Mouse (Mus musculus) hindbrain, embryonic 15.5 days (tissue): Measurements from ENCODE around the gene Gm8126. TPM values are rescaled to one million over a fixed set of nuclear protein-coding genes. Genes with fewer than 3 reads are reported as not detected.
"Not testable (repeated sequence)": the region's sequence is repeated elsewhere in the genome, so short reads cannot be mapped to it uniquely, and the experiment has no call there.

Source experiments
- ATAC-seq: fragments of 200-750 bp; cut with Nextera tagmentation; 2 replicates; pipeline ENCODE4 v1.8.0; 2017; ENCODE audit warnings: low read depth, moderate number of reproducible peaks, moderate TSS enrichment; ENCODE audit not compliant: low FRiP score
- H3K27ac ChIP-seq: fragments of 300-500 bp; sonication (generic); replicated peaks from 2 replicates; pipeline ENCODE4 v1.5.1; 2015; ENCODE audit warnings: mild to moderate bottlenecking, inconsistent platforms
- H3K27me3 ChIP-seq: fragments of 300-500 bp; sonication (generic); 2 replicates; pipeline ENCODE4 v1.6.1; 2015; ENCODE audit warnings: control low read depth, inconsistent platforms
- H3K36me3 ChIP-seq: fragments of 300-500 bp; sonication (generic); 2 replicates; pipeline ENCODE4 v1.6.1; 2015; ENCODE audit warnings: control low read depth, inconsistent platforms
- H3K4me1 ChIP-seq: fragments of 300-500 bp; sonication (generic); replicated peaks from 2 replicates; pipeline ENCODE4 v1.6.1; 2015; ENCODE audit warnings: control low read depth, inconsistent platforms
- H3K4me2 ChIP-seq: fragments of 300-500 bp; sonication (generic); 2 replicates; pipeline ENCODE4 v1.6.1; 2015; ENCODE audit warnings: moderate library complexity, mild to moderate bottlenecking, inconsistent platforms
- H3K4me3 ChIP-seq: fragments of 300-500 bp; sonication (generic); 2 replicates; pipeline ENCODE4 v1.5.1; 2015; ENCODE audit warnings: mild to moderate bottlenecking, inconsistent platforms
- H3K9ac ChIP-seq: fragments of 300-500 bp; sonication (generic); 2 replicates; pipeline ENCODE4 v1.6.1; 2015; ENCODE audit warnings: inconsistent platforms
- H3K9me3 ChIP-seq: fragments of 300-500 bp; sonication (generic); 2 replicates; pipeline ENCODE4 v1.6.1; 2016; ENCODE audit warnings: control low read depth, inconsistent platforms
- WGBS: fragments of 180-500 bp; shearing (Covaris S2); methylation state at CpG from one replicate; pipeline ENCODE4 v1.1.7; 2015; 5-methylcytosine and 5-hydroxymethylcytosine counted together
- polyA plus RNA-seq: library from polyadenylated mRNA; unstranded; fragments of >200 nt; fragmentation: Nextera tagmentation; extraction: Ambion mirVana; gene quantifications from 2 replicates; pipeline ENCODE4 v1.2.1, GENCODE M21; 2015

The Gm8126 gene
- not detected in 2 replicates for polyA plus RNA-seq

DNA sequence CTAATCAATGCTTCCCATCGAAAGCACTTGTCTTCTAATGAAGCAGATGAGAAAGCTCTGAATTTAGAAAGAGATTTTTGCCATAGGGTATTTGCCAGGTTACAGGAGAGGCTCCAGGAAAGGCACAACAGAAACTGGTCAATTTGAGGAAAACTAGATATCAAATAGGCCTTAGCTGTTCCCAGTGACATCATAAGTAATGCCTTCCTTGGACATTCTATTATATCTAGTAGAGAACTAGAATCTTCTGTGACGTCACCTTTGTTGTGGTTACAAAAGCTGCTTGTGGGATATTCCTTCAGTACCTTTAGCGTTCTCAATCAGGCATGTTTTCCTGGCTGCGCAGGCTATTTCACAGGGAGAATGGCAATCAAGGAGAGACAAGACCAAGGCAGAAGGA is at the start of gene Gm8126:
TSS of gene Gm8126 (plus strand) at position 301 of the 400 bp plus-strand sequence.
- H3K4me2 ChIP-seq, result not testable (repeated sequence)
- 87% methylated on average over 2 of the region's 4 CpGs for WGBS

DNA sequence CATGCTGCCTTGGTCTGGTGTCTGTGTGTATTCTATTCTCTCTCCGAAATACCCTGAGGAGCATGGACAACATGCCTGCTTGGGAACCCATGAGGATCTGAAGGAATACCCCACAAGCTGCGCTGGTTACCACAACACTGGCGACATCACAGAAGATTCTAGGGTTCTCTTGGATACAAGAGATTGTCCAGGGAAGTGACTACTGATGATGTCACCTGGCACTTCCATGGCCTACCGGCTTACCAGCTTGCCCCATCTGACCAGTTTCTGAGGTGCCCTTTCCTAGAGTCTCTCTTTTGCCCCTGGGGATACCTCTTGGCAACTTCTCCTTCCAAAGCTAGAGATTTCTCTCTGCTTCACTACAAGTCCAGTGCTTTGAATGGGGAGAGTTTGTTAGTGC is 23.2 kb upstream of the Gm8126 start, which contains the start of gene Gm8122:
TSS of gene Gm8122 (minus strand) at position 101 of the 400 bp plus-strand sequence.
- not testable (repeated sequence) for H3K4me3 ChIP-seq, H3K36me3 ChIP-seq, H3K27me3 ChIP-seq, ATAC-seq, H3K9ac ChIP-seq, H3K4me2 ChIP-seq, H3K4me1 ChIP-seq, H3K9me3 ChIP-seq, H3K27ac ChIP-seq
- 95% methylated on average over 4 of the region's 4 CpGs for WGBS

More for the DNA sequence above, at the start of gene Gm8126:
- H3K9me3 ChIP-seq, ATAC-seq, H3K36me3 ChIP-seq, H3K4me3 ChIP-seq, H3K27me3 ChIP-seq, H3K27ac ChIP-seq, H3K4me1 ChIP-seq, H3K9ac ChIP-seq: not testable (repeated sequence)

DNA sequence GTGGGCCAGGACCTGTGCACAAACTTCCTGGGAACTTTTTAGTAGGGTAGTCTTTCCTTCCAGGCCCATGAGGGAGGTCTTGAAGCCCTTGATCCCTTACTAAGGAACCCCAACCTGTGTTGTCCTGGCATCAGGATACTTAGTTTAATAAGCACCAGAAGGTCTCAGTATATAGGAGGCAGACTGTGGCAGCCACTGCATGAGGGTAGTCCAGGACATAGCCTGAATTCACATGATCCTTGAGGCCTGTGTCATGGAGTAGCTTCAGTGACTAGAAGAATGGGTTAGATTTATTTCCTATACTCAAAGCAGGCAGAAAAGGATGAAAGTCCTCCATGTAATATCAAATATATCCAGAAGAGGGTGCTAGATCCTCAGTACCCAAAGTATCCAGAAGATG is 20.7 kb upstream of the Gm8126 start:
- H3K4me3 ChIP-seq, H3K27ac ChIP-seq, H3K36me3 ChIP-seq, H3K9ac ChIP-seq, H3K27me3 ChIP-seq, H3K9me3 ChIP-seq, H3K4me2 ChIP-seq, ATAC-seq, H3K4me1 ChIP-seq: not testable (repeated sequence)

DNA sequence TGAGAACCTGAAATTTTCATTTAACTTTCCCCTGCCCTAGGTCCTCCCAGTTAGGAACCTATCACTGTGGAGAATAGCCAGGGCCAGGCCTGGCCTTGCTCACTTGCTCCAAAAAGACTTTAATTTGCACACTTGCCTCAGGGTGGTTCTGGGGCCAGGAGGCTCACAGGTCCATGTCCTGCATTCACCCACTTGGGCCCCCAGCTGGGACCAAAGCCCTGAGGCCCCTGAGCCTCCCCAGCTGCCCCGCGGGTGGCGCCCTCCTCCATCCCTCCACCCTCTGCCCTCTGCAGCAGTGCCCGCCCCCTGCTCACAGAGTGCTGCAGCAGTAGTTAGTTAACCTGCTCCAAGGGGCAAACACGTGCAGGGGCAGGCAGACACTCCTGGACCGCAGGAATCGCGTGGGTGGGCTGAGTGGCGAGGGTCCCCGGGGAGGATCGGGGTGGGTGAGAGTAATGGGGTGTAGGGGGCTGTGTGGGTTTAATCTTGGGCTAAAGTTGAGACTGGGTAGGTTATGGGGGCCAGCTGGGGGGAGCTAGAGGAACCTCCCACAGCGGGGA is 8.8 kb upstream of the Gm8126 start:
- WGBS, result 23% methylated on average over 10 of the region's 12 CpGs
- H3K4me1 ChIP-seq, H3K4me2 ChIP-seq, H3K27ac ChIP-seq, ATAC-seq, H3K27me3 ChIP-seq, H3K9ac ChIP-seq, H3K4me3 ChIP-seq, H3K36me3 ChIP-seq, H3K9me3 ChIP-seq: not testable (repeated sequence)

DNA sequence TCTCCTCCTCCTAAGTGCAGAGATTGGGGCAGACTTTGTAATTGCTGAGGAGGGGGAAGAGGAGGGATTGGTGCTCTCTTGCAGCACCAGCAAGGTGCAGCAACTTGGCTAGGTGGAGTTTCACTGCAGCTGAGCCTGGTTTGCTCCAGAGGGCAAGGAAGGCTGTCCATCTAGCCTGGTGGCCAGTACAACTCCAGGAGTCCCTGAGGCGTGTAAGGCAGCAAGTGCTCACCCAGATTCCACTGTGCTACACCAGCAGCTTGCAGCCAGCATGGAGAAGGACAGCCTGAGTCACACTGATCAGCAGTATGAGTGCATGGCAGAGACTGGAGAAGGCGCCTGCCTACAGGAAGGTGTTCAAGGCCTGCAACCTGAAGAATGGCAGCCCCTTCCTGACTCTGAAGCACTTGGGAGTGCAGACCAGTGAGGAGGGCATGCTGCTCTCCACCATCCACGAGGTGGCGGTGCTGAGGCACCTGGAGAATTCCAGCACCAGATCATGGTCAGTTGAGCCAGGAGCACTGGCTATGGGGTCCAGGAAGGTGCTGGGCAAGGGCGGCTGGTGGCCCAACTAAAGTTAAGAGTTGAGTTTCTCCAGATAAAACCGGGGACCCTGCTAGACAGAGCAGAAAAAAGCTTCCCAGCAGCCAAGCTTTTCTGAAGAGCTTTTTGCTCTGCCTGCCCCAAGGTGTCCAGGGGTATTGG is 7.7 kb upstream of the Gm8126 start:
- not testable (repeated sequence) for H3K4me3 ChIP-seq, H3K9me3 ChIP-seq, ATAC-seq, H3K27me3 ChIP-seq, H3K4me1 ChIP-seq, H3K36me3 ChIP-seq, H3K9ac ChIP-seq, H3K27ac ChIP-seq, H3K4me2 ChIP-seq
- 27% methylated on average over 5 of the region's 6 CpGs for WGBS

DNA sequence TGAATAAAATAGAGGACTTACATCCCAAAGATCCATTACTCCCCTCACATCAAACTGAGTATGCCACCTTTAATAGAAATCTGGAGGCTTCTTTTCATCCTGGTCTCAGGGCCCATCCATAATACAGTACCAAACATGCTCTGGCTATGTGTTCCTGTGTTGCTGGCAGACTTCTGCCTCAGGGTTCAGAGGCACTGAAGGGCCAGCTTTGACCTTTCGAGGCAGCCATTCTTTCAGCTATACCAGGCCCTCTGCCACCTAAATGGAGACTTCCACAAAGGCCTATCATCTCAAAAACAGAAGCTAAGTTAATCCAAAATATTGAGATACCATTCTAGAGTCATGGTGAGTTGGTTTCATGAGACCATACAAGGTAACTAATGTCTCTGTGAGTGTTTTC is 1.9 kb upstream of the Gm8126 start:
- 79% methylated on average over 1 of the region's 1 CpGs for WGBS
- not testable (repeated sequence) for H3K4me1 ChIP-seq, ATAC-seq, H3K9ac ChIP-seq, H3K36me3 ChIP-seq, H3K27ac ChIP-seq, H3K27me3 ChIP-seq, H3K4me3 ChIP-seq, H3K4me2 ChIP-seq, H3K9me3 ChIP-seq

DNA sequence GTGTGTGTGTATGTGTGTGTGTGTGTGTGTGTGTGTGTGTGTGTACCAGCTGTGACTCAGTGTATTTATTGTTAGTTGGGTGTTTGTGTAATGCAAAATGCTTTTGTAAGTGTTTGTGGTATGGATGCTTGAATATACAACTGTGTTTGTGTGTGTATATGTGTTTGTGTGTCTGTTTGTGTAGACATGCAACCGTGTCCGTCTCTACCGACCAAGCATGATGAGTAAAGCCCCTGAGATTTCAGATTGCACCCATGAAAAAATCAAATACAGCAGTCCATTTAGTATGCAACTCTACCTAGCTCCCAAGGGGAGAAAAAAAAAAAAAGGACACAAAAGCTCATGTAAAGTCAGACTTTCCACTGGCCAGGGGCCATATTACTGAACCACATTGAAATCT is 5.0 kb downstream of the Gm8126 start:
- 90% methylated on average over 3 of the region's 3 CpGs for WGBS
- not testable (repeated sequence) for H3K27me3 ChIP-seq, H3K9me3 ChIP-seq, ATAC-seq, H3K4me1 ChIP-seq, H3K36me3 ChIP-seq, H3K27ac ChIP-seq, H3K4me3 ChIP-seq, H3K4me2 ChIP-seq, H3K9ac ChIP-seq

DNA sequence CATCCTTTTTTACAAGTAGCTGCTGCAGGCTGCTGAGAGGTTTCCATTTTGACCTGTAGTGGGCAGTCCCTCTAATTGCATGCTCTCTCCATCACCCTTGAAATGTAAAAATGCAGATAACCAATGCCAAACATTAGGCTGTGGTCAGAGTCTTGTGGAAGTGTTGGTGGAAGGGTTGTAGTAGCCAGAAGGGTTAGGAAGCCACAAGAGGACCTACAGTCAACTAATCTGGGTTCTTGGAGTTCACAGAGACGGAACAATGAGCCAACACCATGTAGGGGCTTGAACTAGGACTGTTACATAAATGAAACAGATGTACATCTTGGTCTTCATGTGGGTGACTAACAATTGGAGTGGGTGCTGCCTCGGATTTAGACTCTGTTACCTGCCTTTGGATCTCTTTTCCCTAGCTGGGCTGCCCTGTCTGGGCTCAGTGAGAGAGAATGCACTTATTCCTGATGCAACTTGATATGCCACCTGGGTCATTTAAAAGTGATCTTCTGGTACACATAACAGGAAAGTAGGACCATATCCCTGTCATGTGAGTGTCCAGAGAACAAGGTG is 10.2 kb downstream of the Gm8126 start:
- H3K27me3 ChIP-seq, H3K4me1 ChIP-seq, H3K27ac ChIP-seq, H3K36me3 ChIP-seq, H3K9me3 ChIP-seq, H3K4me3 ChIP-seq, H3K4me2 ChIP-seq, H3K9ac ChIP-seq, ATAC-seq: not testable (repeated sequence)
- 56% methylated on average over 2 of the region's 2 CpGs for WGBS

DNA sequence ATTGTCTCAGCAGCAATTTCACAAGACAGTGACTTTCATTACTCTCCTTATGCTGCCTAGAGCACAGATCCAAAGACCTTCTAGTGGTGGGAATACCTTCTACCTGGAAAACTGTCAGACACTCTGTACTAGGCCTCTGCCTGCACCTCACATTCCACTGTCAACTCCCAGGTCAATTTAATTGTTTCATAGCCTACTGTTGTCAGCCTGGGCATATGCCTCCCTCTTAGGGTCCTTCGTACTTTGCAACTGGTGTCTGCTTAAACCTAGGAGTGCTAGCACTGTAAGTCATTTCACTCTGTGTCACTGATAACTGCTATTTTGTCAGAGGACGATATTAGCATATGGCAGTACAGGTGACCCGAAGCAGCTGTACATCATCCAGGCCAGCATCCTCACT is 10.8 kb downstream of the Gm8126 start:
- H3K4me1 ChIP-seq, H3K27ac ChIP-seq, H3K9ac ChIP-seq, ATAC-seq, H3K4me2 ChIP-seq, H3K4me3 ChIP-seq, H3K9me3 ChIP-seq, H3K36me3 ChIP-seq, H3K27me3 ChIP-seq: not testable (repeated sequence)
- 81% methylated on average over 3 of the region's 3 CpGs for WGBS

DNA sequence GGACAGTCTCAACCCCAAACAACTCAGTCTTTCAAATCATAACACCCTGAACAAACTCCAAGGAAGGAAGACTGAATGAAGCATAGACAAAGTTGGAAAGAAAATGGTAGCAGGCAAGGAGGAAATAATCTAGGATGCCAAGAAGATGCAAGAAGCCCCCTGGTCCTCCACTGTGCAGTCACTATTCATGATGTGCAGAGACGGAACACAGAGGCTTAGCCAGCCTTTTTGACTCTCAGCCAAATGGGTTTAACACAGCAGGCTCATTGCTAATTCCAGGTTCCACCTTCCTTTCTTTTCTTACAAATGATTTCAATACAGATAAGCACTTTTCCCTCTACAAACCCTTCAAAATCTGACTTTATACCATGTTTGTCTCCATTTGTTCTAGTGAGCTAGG is 14.7 kb downstream of the Gm8126 start:
- ATAC-seq, H3K4me1 ChIP-seq: not testable (repeated sequence)
- 80% methylated on average over 1 of the region's 1 CpGs for WGBS

DNA sequence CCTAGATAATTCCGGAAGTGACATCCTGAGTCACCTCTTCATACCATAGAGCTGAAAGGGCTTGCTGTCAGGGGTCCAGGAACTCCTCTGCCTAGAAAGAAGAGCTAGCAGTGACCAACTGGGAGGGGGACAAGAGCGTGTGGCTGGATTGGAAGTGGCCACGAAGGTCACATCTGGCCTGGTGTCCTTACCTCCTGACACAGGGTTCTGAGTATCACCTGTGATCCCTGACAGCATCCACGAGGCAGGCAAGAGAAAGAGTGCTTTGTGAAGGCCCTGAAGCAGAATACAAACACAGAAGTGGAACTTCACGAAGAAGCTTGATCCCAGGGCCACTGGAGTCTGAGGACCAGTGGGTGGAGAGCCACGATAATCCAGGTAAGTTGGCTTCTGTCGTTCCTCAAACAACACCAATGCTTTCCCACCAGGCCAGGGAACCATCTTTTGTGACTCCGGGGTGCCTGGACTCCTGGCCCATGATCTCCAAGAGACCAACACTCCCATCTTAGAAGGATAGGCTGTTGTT is 16.6 kb downstream of the Gm8126 start, which contains the start of gene Gm9732:
TSS of gene Gm9732 (plus strand) at position 51 of the 526 bp plus-strand sequence.
- not testable (repeated sequence) for H3K36me3 ChIP-seq, H3K4me3 ChIP-seq, H3K27me3 ChIP-seq, H3K27ac ChIP-seq, H3K9ac ChIP-seq, ATAC-seq, H3K9me3 ChIP-seq, H3K4me1 ChIP-seq, H3K4me2 ChIP-seq
- 90% methylated on average over 8 of the region's 8 CpGs for WGBS

More for the DNA sequence above, 14.7 kb downstream of the Gm8126 start:
- H3K4me2 ChIP-seq, H3K27ac ChIP-seq, H3K9me3 ChIP-seq, H3K4me3 ChIP-seq, H3K9ac ChIP-seq, H3K27me3 ChIP-seq, H3K36me3 ChIP-seq: not testable (repeated sequence)

DNA sequence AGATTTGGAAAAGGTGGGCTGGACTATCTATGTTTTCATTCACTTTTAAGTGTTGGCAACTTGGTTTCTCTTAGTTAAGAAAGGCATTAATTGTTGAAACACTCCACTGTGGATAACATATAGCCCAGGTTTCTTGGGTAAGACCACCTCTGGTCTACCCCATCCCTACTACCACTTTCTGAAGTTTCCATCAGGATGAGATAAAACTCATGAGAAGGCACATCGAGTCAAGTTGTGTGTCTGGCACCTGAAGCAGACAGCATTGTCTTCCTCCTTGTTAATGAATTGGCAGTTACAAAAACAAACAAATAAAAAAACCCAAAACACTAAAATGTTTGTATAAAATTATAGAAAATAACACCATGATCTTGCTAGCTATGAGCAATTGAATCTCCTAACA is 17.3 kb downstream of the Gm8126 start:
- H3K4me3 ChIP-seq, H3K27ac ChIP-seq, H3K9ac ChIP-seq, H3K9me3 ChIP-seq, H3K4me2 ChIP-seq, H3K27me3 ChIP-seq, H3K36me3 ChIP-seq, H3K4me1 ChIP-seq, ATAC-seq: not testable (repeated sequence)
- WGBS, result 92% methylated on average over 1 of the region's 1 CpGs
